Mouse (Mus musculus) CH12.LX (cell line): ENCODE measurements around the gene Gmds. TPM values are rescaled to one million over a fixed set of nuclear protein-coding genes. Genes with fewer than 3 reads are reported as not detected.

Source experiments
- DNase-seq: peaks from one replicate; pipeline ENCODE4 v3.0.0-alpha.2; 2013; ENCODE audit errors: extremely low read depth
- H3K27ac ChIP-seq: 2 replicates; pipeline ENCODE4 v1.5.1; 2012; ENCODE audit warnings: low read depth, mild to moderate bottlenecking, control low read depth, moderate library complexity; ENCODE audit not compliant: insufficient read depth
- H3K27me3 ChIP-seq: replicated peaks from 2 replicates; pipeline ENCODE3; 2012; ENCODE audit warnings: inconsistent platforms
- H3K36me3 ChIP-seq, 2 experiments: replicated peaks in 1 of 2; 2 replicates each; pipeline versions ENCODE3 to v1.6.1; 2012; ENCODE audit warnings: inconsistent platforms in 1 of 2, low read length in 1 of 2, mild to moderate bottlenecking in 1 of 2, mixed read lengths in 1 of 2, moderate library complexity in 1 of 2; ENCODE audit not compliant: control insufficient read depth in 1 of 2, insufficient read depth in 1 of 2
- H3K4me1 ChIP-seq, 2 experiments: 2 replicates each; pipeline ENCODE4 v1.6.1; 2012; ENCODE audit warnings: inconsistent platforms in 1 of 2, moderate library complexity in 1 of 2; ENCODE audit not compliant: insufficient read depth in 2 of 2, control insufficient read depth in 1 of 2
- H3K4me2 ChIP-seq: 2 replicates; pipeline ENCODE4 v1.6.1; 2012; ENCODE audit warnings: low read depth, mild to moderate bottlenecking, control low read depth; ENCODE audit not compliant: poor library complexity, insufficient read depth, severe bottlenecking
- H3K4me3 ChIP-seq, 3 experiments: fragments of 150-350 bp in 1 of 3; sonication (generic) in 1 of 3; replicated peaks in 1 of 3; 2 replicates each; pipeline versions ENCODE3 to v1.5.1; 2011 to 2012; ENCODE audit warnings: low read depth in 2 of 3, low read length in 2 of 3, mild to moderate bottlenecking in 2 of 3, moderate library complexity in 2 of 3, control low read depth in 1 of 3, improper control_type of control experiment in 1 of 3, inconsistent platforms in 1 of 3, mixed read lengths in 1 of 3; ENCODE audit not compliant: poor library complexity in 1 of 3
- H3K79me2 ChIP-seq: replicated peaks from 2 replicates; pipeline ENCODE4 v1.6.1; 2012; ENCODE audit warnings: mild to moderate bottlenecking, moderate library complexity; ENCODE audit not compliant: control insufficient read depth, poor library complexity, insufficient read depth, severe bottlenecking; ENCODE audit errors: extremely low read depth
- H3K9ac ChIP-seq: 2 replicates; pipeline ENCODE4 v1.6.1; 2012; ENCODE audit warnings: low read depth, mild to moderate bottlenecking, control low read depth, moderate library complexity; ENCODE audit not compliant: insufficient read depth
- H3K9me3 ChIP-seq: replicated peaks from 2 replicates; pipeline ENCODE3; 2012; ENCODE audit warnings: low read length, inconsistent platforms, mixed read lengths
- CHD1 ChIP-seq: IDR thresholded peaks from 2 replicates; pipeline ENCODE4 v1.6.1; 2012; ENCODE audit warnings: low read depth, low read length, improper control_type of control experiment, inconsistent platforms
- E2F4 ChIP-seq: IDR thresholded peaks from 2 replicates; pipeline ENCODE4 v1.6.1; 2011; ENCODE audit warnings: low read depth, low read length, improper control_type of control experiment; ENCODE audit not compliant: insufficient replicate concordance
- ETS1 ChIP-seq: conservative IDR thresholded peaks from 2 replicates; pipeline ENCODE4 v1.6.1; 2012; ENCODE audit warnings: low read depth, mild to moderate bottlenecking, inconsistent platforms, low read length, improper control_type of control experiment, moderate library complexity
- JUN ChIP-seq: IDR thresholded peaks from 2 replicates; pipeline ENCODE4 v1.6.1; 2011; ENCODE audit warnings: low read depth, mild to moderate bottlenecking, low read length, improper control_type of control experiment, moderate library complexity; ENCODE audit not compliant: insufficient read depth
- MAFK ChIP-seq: IDR thresholded peaks from 2 replicates; pipeline ENCODE4 v1.6.1; 2011; ENCODE audit warnings: low read length, improper control_type of control experiment; ENCODE audit not compliant: insufficient replicate concordance
- MAZ ChIP-seq: IDR thresholded peaks from 2 replicates; pipeline ENCODE4 v1.6.1; 2012; ENCODE audit warnings: low read depth, mild to moderate bottlenecking, inconsistent platforms, low read length, improper control_type of control experiment, moderate library complexity
- MEF2A ChIP-seq: IDR thresholded peaks from 2 replicates; pipeline ENCODE4 v1.6.1; 2014; ENCODE audit warnings: low read depth, mild to moderate bottlenecking, inconsistent platforms, low read length, improper control_type of control experiment, borderline replicate concordance
- MXI1 ChIP-seq: IDR thresholded peaks from 2 replicates; pipeline ENCODE4 v1.6.1; 2011; ENCODE audit warnings: mild to moderate bottlenecking, low read depth, low read length, improper control_type of control experiment
- MYC ChIP-seq: IDR thresholded peaks from 2 replicates; pipeline ENCODE4 v1.6.1; 2011; ENCODE audit warnings: low read depth, mild to moderate bottlenecking, improper control_type of control experiment, low read length
- NELFE ChIP-seq: IDR thresholded peaks from 2 replicates; pipeline ENCODE4 v1.6.1; 2011; ENCODE audit warnings: low read depth, low read length, improper control_type of control experiment
- NRF1 ChIP-seq: IDR thresholded peaks from 2 replicates; pipeline ENCODE4 v1.6.1; 2014; ENCODE audit warnings: low read depth, mild to moderate bottlenecking, inconsistent platforms, low read length, improper control_type of control experiment, moderate library complexity
- RAD21 ChIP-seq: IDR thresholded peaks from 2 replicates; pipeline ENCODE4 v1.6.1; 2011; ENCODE audit warnings: low read depth, mild to moderate bottlenecking, low read length, improper control_type of control experiment, moderate library complexity
- RCOR1 ChIP-seq: conservative IDR thresholded peaks from 2 replicates; pipeline ENCODE4 v1.6.1; 2012; ENCODE audit warnings: low read depth, mild to moderate bottlenecking, inconsistent platforms, low read length, improper control_type of control experiment
- SIN3A ChIP-seq: IDR thresholded peaks from 2 replicates; pipeline ENCODE4 v1.6.1; 2012; ENCODE audit warnings: low read length, improper control_type of control experiment, inconsistent platforms
- SMC3 ChIP-seq: IDR thresholded peaks from 2 replicates; pipeline ENCODE4 v1.6.1; 2011; ENCODE audit warnings: low read depth, low read length, improper control_type of control experiment
- TBP ChIP-seq: conservative IDR thresholded peaks from 2 replicates; pipeline ENCODE4 v1.6.1; 2011; ENCODE audit warnings: low read depth, low read length, improper control_type of control experiment
- UBTF ChIP-seq: IDR thresholded peaks from 2 replicates; pipeline ENCODE4 v1.6.1; 2012; ENCODE audit warnings: low read depth, mild to moderate bottlenecking, inconsistent platforms, low read length, improper control_type of control experiment, moderate library complexity
- USF1 ChIP-seq: IDR thresholded peaks from 2 replicates; pipeline ENCODE4 v1.6.1; 2014; ENCODE audit warnings: low read depth, mild to moderate bottlenecking, inconsistent platforms, low read length, improper control_type of control experiment
- dilution Hi-C: fragments of 300-500 bp; cut with MboI; formaldehyde crosslinking; loops from 2 replicates; pipeline ENCODE4 v1.14.3; 2020; ENCODE audit warnings: low sequenced_read_pairs; ENCODE audit not compliant: extremely low pct_unique_long_range_greater_than_20kb, extremely low pct_ligation_motif_present
- in situ Hi-C: fragments of 300-500 bp; cut with MboI; formaldehyde crosslinking; loops from 3 replicates; pipeline ENCODE4 v1.14.3; 2019; ENCODE audit warnings: low sequenced_read_pairs, low pct_ligation_motif_present, low pct_unique_long_range_greater_than_20kb, mixed read lengths
- polyA plus RNA-seq: library from polyadenylated mRNA; unstranded; fragments of >175 nt; gene quantifications from 2 replicates; pipeline ENCODE4 v1.2.1, GENCODE M21; 2012; ENCODE audit warnings: low read depth; ENCODE audit not compliant: insufficient read length
- total RNA-seq, 2 experiments: library from RNA; depleted of rRNA; stranded (reverse); fragments of 300-350 nt in 1 of 2; fragments of >200 nt in 1 of 2; gene quantifications; 2 replicates each; pipeline ENCODE4 v1.2.3; 2012 to 2014

Gene Gmds
- total and polyA plus RNA-seq, 3 experiments, result 11.0 to 19.3 (median 15.1) TPM

DNA sequence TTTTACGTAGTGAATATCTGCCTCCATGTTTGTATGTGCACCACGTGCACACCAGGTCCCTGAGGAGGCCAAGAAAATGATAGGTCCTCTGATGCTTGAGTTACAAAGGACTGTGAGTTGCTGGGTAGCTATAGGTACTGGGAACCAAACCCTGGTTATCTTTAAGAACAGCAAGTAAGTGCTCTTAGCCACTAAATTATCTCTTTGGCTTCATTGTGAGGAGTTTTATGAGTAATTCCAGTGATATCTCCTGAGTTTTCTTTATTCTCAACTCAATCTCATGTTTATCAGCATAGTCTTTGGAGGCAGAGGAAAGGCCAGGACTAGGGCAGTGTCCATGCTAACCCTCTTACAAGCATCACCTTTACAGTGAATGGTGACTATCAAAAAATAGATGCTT lies 370.3 kb downstream of the Gmds start:
- Histone ChIP-seq H3K4me3 (no peak overlapping the region), H3K9me3 (no peaks in the 10 kb centered on the region), H3K27ac (no peak overlapping the region), H3K4me1 (peaks cover 0 to 8% of the 10 kb centered on the region in 2 experiments; a peak in 2 of 4 replicates), H3K79me2 (no peaks in the 10 kb centered on the region), H3K27me3 (no peaks in the 10 kb centered on the region), H3K36me3 (no peaks in the 10 kb centered on the region), H3K9ac (no peak overlapping the region), H3K4me2 (no peak overlapping the region)
- TF ChIP-seq RCOR1 (no peak), NELFE (no peak), UBTF (no peak), MAZ (no peak), RAD21 (no peak), USF1 (no peak), MYC (no peak), JUN (no peak), MEF2A (no peak), E2F4 (no peak), MXI1 (no peak), SMC3 (no peak)
- DNase-seq, result no peak
- dilution Hi-C loops, result no loop called here
- in situ Hi-C loops, result no loop called here

DNA sequence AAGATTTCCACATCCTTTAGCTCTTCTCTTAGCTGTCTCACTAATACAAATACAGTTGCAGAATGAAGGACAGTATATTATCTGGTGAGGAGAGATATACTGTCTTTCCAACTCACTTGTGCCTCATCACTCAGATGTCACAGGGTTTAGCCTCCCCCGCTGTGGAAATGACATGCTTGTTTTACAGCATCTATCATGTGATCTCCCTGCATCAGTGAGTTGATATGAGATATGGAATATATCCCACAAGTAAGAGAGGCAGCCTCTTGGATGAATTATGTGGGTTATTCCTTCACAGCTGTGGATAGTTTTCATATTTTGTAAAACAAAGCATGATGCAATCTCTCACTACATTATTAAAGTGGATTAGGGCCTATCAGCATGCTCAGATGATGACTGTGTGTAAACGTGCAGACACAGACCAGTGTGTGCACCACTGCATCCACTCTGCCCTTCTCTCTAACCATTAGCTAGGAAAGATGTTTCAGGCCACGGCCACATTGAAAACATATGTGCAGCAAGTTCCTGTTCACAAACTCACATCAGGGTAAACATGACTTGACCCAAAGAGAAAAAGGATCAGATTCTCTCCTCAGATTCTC lies 371.5 kb downstream of the Gmds start:
- no peak overlapping the region for H3K4me2 ChIP-seq

More for the DNA sequence above, 371.5 kb downstream of the Gmds start:
- no peak for TF ChIP-seq SIN3A
- TF ChIP-seq MEF2A, result no peak
- no peak for TF ChIP-seq NRF1
- TF ChIP-seq JUN, result no peak
- no peak for TF ChIP-seq TBP
- TF ChIP-seq ETS1, result no peak
- no peak for TF ChIP-seq MAFK
- TF ChIP-seq CHD1, result no peak
- TF ChIP-seq, all 38 proteins: peak for 0
- dilution Hi-C loops, result no loop called here
- DNase-seq, result no peak
- Histone ChIP-seq H3K36me3 (no peaks in the 10 kb centered on the region), H3K79me2 (no peaks in the 10 kb centered on the region), H3K27me3 (no peaks in the 10 kb centered on the region), H3K9ac (no peak overlapping the region), H3K9me3 (no peaks in the 10 kb centered on the region), H3K4me1 (peaks cover 0 to 8% of the 10 kb centered on the region in 2 experiments; a peak in 2 of 4 replicates), H3K4me3 (no peak overlapping the region), H3K27ac (no peak overlapping the region)
- in situ Hi-C loops, result no loop called here
